Mouse (Mus musculus) kidney, adult 11 months (tissue): Measurements from ENCODE around the gene Mtfmt.

Source experiments
- DNase-seq: peaks from one replicate; pipeline ENCODE4 v3.0.0; 2022

The Mtfmt gene

DNA sequence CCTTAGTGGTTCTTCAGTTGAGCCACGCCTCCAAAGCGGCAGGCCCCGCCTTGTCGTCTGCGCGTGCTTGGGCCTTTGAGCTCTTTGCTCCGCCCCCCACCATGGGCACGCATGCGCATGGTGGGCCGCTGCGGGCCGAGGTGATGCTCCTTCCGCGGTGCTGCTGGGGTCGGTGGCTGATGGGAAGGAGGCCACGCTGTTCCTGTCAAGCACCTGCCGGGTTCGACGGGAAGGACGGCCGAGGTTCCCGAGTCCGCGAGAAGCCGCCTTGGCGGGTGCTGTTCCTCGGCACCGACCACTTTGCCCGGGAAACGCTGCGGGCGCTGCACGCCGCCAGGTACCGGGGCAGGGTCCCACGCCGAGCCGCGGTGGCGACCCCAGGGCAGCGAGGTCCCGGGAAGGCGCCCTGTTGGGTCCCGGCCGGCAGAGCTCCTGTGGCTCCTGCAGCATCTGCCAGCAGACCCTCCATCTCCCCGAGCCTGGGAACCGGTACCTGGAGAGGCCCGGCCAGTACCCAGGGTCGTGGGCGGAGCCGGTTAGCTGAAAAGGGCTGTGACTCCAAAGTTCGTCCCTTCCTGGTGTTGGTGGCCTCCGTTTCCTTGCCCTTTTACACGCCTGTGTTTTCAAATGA is at the start of gene Mtfmt:
Gene Mtfmt (plus strand): TSS at position 112 of the 631 bp plus-strand sequence.
- DNase-seq, result peak; percentile 90

DNA sequence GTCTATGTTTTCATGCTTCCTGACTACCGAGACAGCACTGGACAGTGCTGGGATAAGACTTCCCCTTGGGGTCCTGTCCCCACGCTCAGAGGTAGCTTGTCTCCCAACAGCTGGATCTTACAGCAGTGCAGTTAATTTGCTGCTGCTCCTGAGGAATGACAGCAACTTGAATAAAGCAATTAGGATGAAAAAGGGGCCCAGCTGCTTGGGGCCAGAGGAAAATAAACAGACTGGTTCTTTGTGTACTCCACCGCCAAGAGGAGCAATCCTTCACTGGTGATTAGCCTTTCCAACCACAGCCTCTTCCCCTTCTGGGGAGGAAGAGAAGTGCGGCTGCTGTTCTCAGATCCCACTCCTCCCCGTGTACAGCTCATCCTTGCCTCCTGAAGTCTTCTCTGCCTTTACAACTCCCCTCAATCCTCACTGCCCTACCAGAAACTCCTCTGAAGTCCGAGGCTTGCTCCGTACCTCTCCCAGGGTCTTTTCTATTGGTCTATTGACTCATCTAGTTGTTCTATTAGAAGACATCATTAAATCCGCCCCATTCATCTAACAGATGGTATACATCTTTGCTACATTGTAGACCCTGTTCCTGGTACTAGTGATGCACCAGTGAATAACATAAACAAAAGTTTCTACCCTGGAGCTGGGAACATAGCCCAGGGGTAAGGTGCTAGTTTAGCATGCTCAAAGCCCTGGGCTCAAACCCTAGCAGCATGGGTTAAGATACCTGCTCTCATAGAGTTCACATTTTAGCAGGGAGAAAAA is 49.0 kb upstream of the Mtfmt start:
- peak; percentile 24 for DNase-seq

DNA sequence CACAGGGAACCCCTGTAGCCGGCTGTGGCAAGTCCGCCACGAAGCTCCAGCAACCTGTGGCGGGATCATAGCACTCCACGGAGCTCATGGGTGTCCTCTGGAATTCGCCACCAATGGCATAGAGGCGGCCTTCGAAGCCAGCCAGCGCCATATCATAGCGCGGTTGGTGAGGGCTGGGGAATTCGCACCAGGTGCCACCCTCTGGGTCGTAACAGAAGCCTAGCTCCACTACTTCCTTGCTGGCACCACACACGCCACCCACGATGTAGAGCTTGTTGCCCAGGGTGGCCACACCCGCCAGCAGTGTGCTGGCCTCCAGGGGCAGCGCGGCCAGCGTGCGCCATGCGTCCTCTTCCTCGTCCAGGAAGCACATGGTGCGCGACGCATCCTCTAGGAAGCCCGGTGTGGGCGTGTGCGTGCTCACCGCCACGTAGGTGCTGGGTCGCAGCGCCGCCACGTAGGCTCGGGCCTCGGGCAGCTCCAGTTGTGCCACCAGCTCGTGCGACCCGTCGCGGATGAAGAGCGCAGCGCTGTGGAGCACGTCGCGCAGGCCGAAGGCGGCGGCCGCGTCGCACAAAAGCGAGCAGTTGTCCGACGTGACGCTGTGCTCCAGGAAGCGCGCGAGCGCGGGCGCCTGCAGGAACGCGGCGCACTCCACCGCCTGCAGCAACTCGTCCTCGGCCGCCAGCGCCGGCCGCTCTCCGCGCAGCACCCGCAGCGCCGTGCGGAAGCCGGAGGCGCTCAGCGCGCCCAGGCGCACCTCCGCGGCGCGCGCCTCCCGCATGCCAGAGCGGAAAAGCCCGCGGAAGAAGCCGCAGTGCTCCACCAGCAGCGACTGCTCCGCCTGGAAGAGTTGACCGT is 44.6 kb upstream of the Mtfmt start:
- DNase-seq, result no peak

DNA sequence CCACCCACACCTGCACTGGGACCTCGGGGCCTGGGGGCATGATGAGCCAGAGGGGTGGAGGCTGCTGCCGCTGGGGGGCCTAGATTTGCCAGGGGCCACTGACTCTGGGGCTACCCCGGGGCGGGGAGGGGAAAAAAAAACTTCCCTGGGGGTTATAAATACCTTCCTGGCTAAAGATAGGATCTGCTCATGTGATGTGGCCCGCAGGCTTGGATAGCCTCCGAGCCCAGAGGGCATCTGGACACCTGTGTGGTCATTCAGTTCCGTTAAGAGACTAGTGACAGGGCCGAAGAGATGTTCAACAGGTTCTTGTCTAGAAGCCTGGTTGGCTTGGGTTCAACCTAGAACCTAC is 44.0 kb upstream of the Mtfmt start, which contains the start of gene Kbtbd13:
Gene Kbtbd13 (minus strand): TSS at position 40 of the 352 bp plus-strand sequence.
- DNase-seq, result no peak

DNA sequence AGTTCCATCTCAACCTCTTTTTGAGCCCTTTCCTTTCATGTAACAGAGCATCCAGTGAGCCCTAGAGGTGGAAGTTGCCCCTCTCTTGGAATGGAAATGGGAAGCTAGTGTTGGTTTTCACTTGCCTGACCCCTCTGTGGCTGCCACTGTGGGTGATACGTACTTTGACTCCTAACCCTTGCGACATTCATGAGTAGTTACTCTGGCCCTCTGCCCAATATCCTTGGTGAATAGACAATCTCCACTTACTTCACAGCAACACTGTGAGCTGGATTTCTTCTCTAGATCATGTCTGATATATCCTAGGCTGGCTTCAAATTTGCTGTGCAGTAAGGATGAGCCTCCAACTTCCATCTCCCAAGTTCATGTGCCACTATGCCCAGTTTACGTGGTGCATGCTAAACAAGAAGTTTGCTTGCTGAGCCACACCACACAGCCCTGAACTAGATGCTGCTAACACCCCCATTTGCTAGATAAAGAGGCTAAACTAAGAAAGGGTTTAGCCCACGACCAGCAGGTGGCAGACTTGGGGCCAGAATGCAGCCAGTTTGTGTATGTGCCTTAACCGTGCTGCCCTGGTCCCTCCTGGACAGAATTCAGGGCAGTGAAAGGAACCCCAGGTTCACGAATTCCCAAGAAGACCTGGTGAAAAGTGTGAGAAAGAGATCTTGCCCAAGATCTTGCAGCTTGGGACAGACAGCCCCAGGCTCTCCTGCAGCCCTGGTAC is 42.8 kb upstream of the Mtfmt start:
- DNase-seq, result peak; percentile 61

DNA sequence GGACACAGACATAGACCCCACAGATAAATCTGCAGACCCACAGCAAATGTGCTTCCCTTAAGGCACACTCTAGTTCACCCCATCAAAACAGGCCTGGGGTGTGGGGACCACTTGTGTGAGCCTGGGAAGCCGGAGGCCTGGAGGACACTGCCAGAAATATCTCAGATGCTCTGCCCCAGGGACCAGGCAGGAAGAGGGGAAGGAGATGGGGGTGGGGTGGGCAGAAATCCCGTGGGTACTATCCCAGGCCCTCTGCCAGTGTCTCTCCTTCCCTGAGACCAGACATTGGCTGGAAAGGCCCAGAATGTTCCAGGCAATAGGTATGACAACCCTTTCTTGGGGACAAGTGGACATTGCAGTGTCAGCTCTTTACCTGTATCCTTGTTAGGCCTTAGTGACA is 42.0 kb upstream of the Mtfmt start:
- DNase-seq, result no peak

DNA sequence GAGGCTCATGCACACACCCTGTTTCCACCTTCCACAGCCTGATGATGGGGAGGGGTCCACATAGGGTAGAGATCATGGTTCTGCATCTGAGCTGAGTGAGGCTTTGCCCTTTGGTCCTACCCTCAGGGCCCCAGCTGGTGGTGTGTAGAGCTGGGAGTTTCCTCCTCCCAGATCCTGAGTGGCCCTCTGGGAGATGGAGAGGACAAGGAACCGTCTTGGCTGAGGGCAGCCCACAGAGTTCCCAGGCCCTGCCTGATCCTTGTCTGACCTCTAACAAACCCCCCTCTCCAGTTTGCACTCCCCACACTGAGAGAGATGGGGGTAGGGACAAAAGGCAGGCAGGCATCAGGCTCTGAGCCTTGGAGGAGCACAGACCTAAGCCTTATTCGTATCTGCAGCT is 41.2 kb upstream of the Mtfmt start:
- DNase-seq, result no peak

DNA sequence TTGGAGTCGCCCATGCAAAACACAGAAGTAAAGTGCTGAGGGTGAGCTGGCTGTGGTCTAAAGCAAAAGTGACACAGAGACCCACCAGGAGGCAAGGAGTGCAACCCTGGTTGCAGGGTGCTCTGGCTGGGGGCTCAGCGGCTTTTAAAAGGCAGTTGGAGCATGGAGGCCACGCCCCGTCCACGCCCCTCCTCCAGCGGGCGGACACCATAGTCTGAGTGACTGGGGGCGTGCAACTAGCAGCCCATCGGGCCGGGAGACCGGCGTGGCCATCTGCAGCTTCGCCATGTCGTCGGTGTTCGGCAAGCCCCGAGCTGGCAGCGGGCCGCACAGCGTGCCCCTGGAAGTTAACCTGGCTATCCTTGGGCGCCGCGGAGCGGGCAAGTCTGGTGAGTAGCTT is 37.3 kb upstream of the Mtfmt start, which contains the start of gene Rasl12:
Gene Rasl12 (plus strand): TSS at position 228 of the 400 bp plus-strand sequence.
- peak; percentile 37 for DNase-seq

DNA sequence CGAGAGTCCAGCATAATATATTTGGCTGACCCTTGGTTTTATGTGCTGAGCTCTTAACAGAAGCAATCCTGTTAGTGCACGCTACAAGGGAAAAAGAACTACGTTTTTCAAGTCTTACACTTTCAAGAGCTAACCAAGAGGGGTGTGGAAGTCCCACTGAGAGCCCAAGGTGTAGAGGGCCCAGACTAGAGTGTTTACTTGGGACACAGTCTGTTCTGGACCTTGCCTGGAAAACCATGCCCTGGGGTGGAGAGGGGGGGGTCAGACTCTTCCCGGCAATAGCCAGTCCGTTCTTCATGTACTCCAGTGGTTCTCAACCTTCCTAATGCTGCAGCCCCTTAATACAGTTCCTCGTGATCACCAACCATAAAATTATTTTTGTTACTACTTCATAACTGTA is 35.6 kb upstream of the Mtfmt start:
- DNase-seq, result no peak

DNA sequence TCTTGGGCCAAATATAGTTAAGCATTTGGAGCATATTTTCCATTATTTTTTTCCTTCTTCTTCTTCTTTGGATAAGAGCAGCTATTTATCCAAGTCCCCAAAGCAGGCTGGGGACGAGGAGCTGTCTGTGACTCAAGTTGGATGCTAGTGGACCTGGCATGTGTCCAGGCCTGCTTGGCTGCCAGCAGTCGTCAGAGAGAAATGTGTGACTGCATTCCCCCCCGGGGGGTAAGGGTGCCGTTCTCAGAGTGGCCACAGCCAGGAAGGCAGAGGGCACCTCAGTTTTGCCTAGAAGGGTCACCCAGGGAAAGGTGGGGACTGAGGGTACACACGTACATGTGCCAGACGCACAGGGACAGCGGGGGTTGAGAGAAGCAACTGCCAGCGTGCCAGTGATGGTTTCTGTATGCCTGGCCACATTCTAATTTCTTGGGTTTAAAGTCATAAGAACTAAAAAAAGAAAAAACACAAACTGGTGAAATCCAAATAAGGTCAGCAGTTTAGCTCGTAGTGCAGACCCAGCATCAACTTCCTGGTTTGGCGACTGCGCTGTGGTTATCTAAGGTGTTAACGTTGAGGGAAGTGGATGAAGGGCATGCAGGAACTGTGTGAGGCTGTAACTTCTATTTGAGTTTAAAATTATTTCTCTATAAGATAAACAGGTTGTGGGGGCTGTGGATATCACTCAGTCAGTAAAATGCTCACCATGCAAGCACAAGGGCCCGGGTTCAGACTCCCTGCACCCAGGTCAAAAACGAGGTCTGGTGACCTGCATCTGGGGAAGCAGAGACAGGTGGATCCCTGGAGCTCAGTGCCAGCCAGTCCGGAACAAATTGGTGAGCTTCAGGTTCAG is 31.0 kb upstream of the Mtfmt start:
- DNase-seq, result peak; percentile 73

DNA sequence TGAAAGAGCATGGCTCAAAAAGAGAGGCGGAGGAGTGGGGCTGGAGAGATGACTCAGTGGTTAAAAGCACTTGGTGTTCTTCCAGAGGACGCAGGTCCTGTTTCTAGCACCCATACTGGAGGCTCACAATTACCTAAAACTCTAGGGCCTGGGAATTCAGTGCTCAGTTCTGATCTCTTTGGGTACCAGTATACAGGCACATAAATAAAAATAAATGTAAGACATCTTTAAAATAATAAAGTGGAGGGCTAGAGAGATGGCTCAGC is 30.5 kb upstream of the Mtfmt start:
- DNase-seq, result no peak

DNA sequence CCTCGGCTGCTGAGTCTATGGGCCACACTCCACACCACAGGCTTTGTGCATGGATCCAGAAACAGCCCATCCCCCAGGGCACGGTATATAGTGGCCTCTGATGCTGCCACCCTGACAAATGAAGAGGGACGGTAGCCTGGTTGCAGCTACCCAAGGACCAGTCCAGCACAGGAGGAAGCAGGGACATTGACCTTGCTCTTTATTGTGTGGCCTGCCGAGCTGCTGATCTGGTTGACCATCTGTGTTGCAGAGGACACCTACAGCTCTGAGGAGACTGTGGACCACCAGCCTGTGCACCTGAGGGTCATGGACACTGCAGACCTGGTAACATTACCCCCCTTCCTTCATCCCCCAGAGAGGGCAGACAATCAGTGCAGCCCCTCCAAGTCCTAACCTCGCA is 28.3 kb upstream of the Mtfmt start:
- DNase-seq, result no peak

DNA sequence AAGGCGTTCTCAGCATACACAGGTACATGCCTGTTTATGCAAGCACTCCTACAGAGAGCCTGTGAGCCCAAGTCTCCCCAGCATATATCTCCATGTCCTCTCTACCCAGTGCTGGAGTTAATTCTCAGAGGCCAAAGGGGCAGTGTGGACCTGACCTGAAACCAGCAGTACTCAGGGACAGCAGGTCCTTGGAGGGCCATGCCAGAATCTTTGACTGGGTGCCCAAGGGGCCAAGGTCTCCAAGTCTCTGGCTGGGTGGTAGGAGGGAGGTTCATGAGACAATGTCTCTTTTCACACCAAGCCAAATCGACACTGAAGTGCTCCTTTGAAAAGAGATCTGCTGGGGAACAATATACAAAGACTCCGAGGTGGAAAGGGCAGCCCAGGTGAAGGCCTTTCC is 27.7 kb upstream of the Mtfmt start:
- peak; percentile 69 for DNase-seq

DNA sequence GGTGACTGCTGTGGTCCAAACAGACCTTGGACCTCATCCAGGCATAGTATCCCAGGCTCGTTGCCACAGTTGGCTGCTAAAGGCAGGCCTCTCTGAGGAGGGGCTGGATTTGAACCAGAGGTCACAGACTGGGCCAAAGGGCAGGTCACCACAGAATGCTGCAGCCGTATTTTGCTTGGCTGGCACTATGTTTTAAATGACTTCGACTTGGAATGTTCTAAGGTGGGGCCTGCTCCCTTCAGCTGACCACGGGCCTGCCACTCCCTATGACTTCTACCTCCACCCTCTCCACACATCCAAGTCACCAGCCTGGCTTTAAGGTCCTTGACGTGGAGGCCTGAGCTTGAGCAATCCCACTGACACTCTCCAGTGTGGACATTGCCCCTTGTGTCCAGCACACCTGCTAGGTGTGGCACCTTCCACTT is 26.7 kb upstream of the Mtfmt start:
- DNase-seq, result peak; percentile 92

DNA sequence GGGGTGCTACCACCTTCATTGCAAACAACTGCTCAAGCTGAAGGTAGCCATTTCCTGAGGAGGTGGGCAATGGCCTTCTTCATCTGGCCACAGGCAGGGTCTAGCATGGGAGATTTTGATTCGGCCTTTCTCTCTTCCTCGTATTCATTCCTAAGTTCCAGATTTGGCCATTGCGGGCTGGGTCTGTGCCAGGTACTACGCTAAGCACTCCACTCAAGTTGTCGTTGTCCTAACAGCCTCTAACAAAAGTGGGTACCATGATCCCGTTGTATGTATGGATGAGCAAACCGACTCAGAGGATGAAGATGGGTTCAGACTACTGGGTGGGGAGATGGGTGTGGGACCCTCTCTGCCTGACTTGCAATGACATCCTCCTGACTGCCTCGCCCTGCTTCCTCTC is 25.2 kb upstream of the Mtfmt start:
- DNase-seq, result no peak

DNA sequence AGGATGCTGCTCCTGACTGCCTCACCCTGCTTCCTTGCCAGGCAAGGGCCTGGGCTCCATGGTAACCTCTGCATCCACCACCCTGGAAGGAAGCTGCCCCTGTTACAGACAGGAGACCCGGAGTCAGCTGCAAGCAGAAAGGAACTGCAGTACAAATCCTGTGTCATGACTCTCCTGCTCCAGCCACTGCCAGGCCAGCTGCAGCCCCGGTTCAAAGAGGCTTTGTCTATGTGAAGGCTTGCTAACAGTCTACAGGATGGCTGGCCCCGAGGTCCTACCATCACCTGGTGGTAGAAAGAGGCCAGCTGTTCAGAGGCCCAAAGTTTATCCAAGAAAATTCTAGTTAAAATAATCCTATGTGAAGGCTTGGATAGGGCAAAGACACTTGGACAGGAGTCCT is 24.3 kb upstream of the Mtfmt start:
- DNase-seq, result no peak

DNA sequence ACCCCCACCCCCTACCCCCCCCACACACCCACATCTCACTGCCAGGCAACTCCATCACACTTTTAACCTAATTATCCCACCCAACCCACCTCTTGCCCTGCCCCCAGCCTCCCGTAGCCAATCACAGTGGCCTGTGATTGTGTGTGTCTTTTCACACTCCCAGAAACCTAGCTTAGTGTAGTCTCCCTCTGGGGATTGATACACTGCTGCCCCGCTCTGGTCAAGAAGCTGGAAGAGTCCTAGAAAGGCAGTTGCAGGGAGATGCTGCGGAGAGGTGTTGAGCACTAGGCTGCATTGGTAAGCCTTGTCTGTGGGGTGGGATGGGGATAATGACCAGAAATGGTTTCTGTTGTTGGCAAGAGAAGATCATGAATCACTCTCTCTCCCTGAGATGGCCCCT is 17.8 kb upstream of the Mtfmt start:
- no peak for DNase-seq

DNA sequence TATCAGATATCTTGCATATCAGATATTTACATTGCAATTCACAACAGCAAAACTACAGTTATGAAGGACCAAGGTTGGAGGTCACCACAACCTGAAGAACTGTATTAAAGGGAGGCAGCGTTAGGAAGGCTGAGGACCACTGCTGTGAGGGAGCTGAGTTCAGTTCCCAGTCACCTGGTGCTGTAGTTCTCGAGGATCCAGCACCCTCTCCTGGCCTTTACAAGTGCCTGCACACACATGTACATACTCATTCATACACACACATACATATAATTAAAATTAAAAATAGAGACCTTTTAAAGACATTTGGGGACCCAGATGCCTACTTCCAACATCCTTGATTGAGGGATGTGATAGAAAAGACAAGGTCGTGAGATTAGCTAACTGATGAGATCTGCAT is 15.9 kb upstream of the Mtfmt start:
- no peak for DNase-seq

DNA sequence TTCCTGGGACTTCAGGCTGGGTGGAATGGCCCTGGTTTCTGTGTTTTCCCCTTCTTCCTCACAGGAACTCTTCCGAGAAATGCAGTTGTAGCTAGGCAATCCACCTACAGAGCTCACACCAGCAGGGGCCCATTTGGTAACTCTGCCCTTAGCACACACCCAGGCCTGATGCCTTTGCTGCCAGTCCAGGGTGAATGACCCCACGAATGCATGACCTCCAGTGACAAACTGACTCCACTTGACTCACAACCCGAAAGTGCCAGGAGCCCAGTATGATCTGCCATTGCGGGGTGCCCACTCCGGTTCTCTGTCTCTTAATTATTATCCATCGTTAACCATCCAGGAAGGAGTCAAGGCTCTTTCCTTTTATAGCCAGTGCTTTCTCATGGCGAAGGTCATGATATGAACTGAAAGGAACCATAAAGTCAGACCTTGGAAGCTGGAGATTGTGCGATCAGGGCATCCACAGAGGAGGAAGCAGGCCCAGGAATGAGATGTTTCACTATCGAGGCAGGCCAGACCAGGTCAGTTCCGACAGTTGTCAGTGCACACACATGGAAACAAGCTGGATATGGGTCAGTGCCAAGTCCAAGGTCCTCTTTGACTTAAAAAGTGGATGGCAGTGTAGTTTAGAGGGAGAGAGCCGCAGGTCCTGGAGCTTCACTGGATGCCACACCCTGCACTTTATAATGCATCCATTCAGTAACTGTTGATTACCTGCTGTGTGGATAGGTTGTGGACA is 12.7 kb upstream of the Mtfmt start, which contains the start of gene Slc51b:
Gene Slc51b (minus strand): TSS at position 196 of the 742 bp plus-strand sequence.
- DNase-seq, result peak; percentile 84

DNA sequence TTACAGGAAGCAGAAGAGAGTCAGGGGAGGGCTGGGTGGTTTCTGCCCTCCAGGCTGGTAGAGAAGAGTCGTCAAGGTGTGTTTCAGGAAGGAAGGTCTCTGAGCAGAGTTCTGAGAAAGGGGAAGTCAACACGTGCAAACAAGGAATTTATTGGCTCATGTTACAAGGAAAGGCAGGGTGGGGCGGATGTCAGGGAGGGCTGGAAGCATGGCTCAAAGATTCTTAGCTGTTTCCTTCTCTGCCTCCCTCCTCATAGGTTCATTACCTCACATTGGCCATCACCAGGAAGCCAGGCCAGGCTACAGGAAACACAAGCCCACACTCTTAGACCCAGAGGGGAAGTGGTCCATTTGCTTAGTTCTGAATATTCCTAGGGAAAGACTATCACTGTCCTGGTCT is 11.2 kb upstream of the Mtfmt start:
- DNase-seq, result no peak

DNA sequence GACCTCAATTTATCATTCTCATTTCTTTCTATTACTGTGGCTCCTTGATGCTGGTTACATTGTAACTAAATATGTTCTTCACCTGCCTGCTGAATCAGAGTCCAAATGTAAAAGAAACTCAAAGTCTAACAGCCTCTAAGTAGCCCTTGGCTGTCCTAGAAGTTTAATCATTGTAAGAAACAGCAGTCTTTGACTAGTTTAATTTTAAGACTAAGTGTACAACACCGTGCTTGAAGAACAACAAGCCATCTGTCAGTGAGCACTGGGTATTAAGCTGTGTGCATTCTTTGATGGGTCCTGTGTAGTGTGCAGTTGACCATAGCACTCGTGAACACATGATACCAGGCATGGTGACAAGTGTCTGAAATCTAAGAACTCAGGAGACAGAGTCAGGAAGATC is 8.1 kb upstream of the Mtfmt start:
- DNase-seq, result peak; percentile 53
